Mouse (Mus musculus) ES-E14 (cell line): ENCODE measurements around the gene Etv6.

Source experiments
- CHD2 ChIP-seq: IDR thresholded peaks from 2 replicates; pipeline ENCODE4 v1.6.1; 2014; ENCODE audit warnings: mild to moderate bottlenecking, low read depth, low read length, inconsistent platforms
- ZNF384 ChIP-seq: IDR thresholded peaks from 2 replicates; pipeline ENCODE4 v1.6.1; 2012; ENCODE audit warnings: low read depth, low read length, inconsistent platforms

- TF ChIP-seq ZNF384: no peak
- TF ChIP-seq CHD2: no peak
Observed at GRCm38 (mm10) chr6:134128594-134128993, 93.1 kb downstream of the Etv6 start.
